Mouse (Mus musculus) frontal cortex, postnatal 10 days (tissue): ENCODE measurements at regions not wholly inside any gene's neighbourhood (a gene's known extent, or its start where the extent isn't known, plus 50 kb on each side); places are given as distances from the start of the nearest gene placed in this dataset.
"Not testable (repeated sequence)": the region's sequence is repeated elsewhere in the genome, so short reads cannot be mapped to it uniquely, and the experiment has no call there.

Source experiments
- DNase-seq, 2 experiments: peaks; one replicate each; pipeline ENCODE4 v3.0.0; 2022; ENCODE audit warnings: low spot score in 2 of 2, mixed read lengths in 1 of 2

DNA sequence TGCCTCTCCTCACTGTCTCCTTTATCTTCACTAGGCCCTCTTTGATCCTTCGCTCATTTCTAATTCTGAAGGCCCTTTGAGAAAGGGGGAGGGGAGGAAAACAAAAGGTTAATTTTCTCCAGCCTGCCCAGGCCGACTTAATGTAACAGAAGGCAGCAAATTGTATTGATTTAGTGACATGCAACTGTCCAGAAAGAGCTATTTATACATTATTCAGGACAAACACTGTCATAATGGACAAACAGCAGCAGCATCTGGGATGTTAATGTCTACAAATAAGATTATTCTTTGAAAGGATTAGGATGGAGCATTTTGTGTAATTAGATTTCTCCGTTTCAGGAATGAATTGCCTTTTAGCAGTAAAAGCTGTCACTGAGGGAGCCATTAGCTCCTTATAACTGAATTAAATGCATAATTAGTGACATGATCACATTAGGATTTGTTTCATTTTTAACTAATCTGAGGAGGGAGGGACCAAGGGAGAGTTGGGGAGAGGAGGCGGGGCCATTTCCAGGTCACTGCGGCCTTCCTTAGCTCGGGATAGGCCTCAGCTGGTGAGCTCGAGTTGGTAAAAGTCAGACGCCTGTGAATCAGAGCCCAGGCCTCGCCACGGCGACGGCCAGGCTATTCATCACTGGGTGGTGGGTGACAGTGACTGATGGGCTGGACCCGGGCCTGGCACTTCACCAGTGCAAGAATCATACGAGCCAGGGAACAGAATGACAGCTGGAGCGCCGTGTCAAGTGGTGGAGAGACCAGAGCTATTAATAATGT, 167.7 kb downstream of the Nkx6-1 start:
- no peak for DNase-seq

- DNase-seq = no peak
Observed at GRCm38 (mm10) chr5:101496161-101496560, 168.6 kb downstream of the Nkx6-1 start.

- no peak for DNase-seq
Observed at GRCm38 (mm10) chr5:101445792-101446191, 219.0 kb downstream of the Nkx6-1 start.

GRCm38 (mm10) chr5:101441782-101442181, 223.0 kb downstream of the Nkx6-1 start:
- no peak for DNase-seq

DNA sequence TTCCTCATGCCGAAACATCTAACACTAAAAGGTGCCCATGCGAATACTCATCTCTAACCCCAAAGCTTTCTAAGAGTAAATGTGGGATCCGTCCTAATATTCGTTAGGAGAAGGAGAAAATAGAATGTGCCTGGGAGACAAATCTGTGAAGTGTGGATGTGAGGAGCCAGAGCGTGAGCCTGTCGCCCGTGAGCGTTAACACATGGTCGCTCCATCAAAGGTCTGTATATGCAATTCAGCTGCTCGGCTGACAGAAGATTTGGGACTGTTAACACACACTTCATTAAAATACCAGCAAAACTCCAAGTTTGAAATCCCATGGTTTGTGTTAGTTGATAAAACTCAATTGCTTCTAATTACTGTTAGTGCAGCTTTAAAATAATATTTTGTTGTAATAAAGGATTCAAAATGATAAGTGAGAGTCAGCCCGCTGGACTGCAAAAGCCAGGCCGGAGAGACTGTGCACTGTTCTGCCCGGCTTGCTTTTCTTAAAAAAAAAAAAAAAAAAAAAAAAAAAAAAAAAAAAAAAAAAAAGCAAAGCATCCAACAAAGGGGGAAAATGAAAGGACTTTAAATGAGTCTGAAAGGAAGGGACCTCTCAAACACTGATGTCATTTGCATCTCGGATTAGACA, 227.0 kb downstream of the Nkx6-1 start:
- DNase-seq = no peak

DNA sequence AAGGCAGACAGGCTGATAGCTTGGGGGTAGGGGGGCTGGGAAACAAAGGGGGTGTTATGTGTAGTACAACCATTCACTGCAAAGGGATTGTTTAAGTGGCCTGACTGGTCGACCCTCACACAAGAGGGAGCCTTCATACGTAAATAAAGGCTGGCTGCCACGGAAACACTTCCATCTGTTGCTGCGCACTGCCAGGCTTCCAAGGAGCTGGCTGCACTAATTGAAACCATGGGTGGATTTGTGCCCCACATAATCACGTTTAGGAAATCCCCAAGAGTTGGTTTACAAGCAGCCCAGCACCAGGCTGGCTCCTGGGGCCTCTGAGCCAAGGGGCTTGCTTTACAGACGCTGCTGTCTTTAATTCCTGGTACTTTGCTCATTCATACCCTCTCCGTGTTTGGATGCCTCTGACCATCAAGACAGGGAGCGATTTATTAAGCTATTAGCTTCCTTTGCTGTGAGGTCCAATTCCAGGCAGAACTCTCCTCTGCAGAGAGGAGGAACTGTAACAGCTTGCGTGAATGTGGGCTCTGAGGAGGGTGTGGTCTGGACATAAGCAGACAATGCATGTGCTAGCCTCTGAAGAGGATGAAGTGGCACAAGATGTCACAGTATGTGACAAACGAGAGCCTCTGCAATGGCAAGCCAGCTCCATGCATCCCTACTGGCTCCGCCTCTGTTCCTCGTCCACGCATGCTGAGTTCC, 238.6 kb downstream of the Nkx6-1 start:
- DNase-seq = peak; percentile 8 to 12

- DNase-seq = no peak
Observed at GRCm38 (mm10) chr5:101384316-101384715, 280.5 kb downstream of the Nkx6-1 start.

DNA sequence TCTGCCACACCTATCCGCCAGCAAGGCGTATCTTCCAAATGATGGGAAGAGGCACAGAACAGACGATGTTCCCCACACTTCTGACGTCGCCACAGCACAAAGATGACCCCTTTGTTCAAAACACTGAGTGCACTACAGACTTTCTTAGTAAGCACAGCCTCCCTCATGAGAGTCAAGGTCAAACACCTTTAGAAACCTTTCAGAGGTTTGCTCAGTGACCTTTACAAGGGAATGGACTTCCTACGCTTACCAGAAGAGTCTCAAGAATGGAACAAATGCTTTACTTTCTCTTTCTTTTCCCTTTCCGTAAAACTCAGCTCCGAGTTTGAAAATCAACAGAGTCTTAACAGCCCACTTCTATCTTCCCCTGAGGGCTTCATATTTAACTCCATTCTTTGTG, 283.4 kb downstream of the Nkx6-1 start:
- no peak for DNase-seq

- no peak for DNase-seq
Observed at GRCm38 (mm10) chr5:101376657-101377056, 288.1 kb downstream of the Nkx6-1 start.

GRCm38 (mm10) chr5:101374129-101374528, 290.7 kb downstream of the Nkx6-1 start:
- no peak for DNase-seq

- no peak for DNase-seq
Observed at GRCm38 (mm10) chr5:101372204-101372603, 292.6 kb downstream of the Nkx6-1 start.

- peak; percentile 12 to 68 for DNase-seq
Observed at GRCm38 (mm10) chr5:101365364-101365763, 299.4 kb downstream of the Nkx6-1 start.

- no peak for DNase-seq
Observed at GRCm38 (mm10) chr5:101359986-101360385, 304.8 kb downstream of the Nkx6-1 start.

GRCm38 (mm10) chr5:101345406-101345805, 319.4 kb downstream of the Nkx6-1 start:
- DNase-seq = no peak

DNA sequence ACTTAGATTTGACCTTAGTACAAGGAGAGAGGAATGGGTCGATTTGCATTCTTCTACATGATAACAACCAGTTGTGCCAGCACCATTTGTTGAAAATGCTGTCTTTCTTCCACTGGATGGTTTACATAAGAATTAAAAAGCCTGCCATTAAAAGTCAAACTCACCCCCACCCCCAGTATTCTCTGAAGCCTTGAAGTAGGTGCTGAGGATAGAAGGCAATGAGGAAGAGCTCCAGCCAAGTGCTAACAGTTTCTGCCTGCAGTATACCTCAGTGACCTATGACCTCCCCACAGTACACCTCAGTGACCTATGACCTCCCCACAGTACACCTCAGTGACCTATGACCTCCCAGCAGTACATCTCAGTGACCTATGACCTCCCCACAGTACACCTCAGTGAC, 328.4 kb downstream of the Nkx6-1 start:
- DNase-seq = not testable (repeated sequence)

DNA sequence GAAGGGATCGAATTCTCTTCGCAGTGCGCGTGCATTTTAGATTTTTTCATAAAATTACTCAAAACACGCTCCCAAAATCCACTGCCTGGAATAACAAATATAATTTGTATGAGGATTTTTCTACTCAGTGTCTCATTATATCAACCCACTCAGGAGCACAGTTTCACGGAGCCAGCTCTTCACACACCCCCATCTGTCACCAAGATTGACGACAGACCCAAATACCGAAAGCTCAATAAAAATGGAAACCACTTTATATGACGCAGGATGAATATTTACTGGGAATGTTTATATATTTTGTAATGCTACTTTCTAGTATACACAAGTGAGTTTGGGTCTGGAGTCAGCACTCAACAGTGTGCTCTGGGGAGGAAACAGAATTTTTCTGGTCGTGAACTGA, 333.0 kb downstream of the Nkx6-1 start:
- no peak for DNase-seq

GRCm38 (mm10) chr5:101326122-101326521, 338.7 kb downstream of the Nkx6-1 start:
- no peak for DNase-seq

DNA sequence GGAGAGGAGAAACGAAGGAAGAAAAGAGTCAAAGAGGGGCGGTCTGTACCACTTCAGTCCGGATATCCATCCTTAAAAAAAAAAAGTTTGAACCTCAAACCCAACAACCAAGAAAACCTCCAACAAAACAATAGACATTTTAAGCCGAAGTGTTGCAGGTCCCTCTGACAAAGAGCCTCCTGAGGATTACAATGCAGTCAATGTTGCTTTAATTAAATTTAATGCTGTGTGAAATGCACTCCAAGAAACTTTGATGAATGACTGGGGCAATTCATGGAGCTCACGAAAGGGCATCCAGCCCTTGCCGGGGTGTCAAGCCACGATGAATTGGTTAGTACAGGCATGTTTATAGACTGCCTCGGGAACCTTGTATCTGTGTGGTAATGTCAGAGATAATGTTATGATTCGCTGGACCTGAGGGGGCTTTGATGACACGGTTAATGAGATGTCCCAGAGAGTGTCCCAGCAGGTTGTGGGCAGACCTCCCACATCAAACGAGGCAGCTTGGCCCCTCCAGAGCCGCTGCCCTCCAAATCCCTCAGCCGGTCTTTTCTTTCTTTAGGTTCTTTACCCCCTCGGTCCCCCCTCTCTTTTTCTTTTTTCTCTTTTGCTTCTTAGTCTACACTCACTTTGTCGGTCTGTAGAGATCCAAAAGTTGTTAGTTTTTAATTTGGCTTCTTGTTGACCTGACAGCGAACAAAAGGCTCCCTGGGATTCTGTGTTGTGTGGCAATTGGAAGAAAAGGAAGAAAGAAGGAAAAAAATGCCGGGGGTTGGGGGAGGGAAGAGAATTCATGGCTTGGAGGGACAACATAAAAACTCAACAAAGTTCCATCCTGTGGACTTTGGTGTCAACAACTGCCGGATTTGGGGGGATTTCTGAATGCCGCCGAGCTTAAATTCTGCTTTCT, 341.5 kb downstream of the Nkx6-1 start:
- DNase-seq = no peak

DNA sequence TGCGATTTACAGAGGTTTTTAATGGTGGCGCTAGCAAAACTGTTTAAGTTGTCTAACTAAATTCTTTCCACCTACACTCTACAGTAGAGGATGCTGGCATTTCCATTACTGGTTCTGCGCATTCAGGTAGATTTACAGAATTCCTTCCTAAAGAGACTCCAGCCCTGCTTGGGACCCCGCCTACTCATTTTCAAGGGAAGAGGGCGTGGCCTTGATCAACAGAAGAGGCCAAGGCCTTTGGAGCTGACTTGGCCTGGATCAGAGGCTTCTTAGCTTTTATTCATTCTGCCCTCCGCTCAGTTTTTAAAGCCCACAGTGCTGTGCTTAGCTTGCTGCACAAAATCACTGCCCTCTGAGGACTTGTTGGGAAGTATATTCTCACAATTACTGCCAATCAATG, 364.8 kb downstream of the Nkx6-1 start:
- DNase-seq = no peak

DNA sequence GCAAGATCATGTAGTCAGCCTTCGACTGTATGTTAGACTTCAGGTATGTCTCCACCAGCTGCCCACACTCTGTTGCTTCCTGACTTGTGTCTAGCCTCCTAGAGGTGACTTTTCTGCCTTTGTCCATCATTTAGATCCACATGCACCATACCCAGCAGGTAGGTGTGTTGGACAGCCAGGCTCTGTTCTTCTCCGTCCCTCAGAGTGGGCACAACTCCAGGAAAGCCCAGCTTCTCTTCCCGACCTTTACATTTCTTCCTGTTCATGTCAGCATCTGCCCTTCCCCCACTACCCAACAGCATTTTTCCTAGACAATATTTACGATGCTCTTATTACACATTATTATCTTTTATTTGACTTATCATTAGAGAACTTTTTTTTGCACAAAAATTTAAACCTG, 366.4 kb downstream of the Nkx6-1 start:
- DNase-seq = no peak

DNA sequence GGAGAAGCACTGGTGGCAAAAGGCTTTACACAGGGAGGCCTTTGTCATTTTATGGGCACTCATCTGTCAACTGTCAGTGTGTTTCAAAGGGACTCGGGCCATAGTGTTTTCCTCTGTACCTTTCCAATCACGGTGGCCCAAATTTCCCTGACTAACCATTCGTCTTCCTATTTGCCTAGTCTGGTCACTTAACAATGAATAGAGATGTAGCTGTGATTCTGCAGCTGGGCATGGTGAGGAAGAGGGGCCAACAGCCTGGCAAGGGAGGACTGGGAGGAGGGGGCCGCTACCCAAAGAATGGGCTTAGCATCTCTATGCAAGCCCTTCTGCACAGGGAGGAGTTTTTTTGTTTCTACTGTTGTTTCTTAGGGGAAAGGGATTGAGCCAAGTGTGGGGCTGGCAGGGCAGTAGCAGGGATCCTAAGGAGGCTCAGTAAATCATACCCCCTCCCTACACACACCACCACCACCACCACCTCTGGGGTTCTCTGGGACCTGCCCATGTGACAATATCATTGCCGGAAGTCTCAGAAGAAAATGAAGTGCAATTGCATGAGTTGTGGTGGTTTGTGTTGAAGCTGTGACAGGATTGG, 367.2 kb downstream of the Nkx6-1 start:
- no peak for DNase-seq
